Mouse (Mus musculus): Measurements from ENCODE around the gene Entr1.
"Not testable (repeated sequence)": the region's sequence is repeated elsewhere in the genome, so short reads cannot be mapped to it uniquely, and the experiment has no call there.

Entr1 gene

DNA sequence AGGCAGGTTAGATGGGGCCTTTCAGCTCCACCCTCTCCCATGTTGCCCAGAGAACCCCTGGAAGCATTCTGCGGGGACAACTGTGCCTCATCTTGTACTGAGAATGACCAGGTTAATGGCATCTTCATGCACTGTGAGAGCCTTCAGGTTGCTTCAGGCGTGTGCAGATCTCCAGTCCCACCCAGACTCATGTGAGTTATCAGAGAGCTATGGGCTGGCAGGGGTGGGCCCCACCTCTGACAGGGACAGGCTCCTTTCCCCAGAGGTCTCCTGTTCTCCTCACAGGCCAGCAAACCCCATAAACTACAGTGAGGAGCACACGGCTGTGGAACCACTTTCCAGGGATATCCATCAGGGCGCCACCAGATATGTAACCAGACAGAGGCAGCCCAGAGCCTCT is 11.9 kb upstream of the Entr1 start:
- H3K36me3 ChIP-seq (ENCODE audit: insufficient read depth, low read length): peaks cover 69% of the 10 kb centered on the region
- no peaks in the 10 kb centered on the region for H3K9me3 ChIP-seq (ENCODE audit: low read length)
- H3K4me3 ChIP-seq (replicated peaks; ENCODE audit: low read length): no peak overlapping the region
- TF ChIP-seq NANOG (IDR thresholded peaks at IDR 0.05; ENCODE audit: borderline replicate concordance, low read length): no peak
- TF ChIP-seq CTCF (conservative IDR thresholded peaks at IDR 0.05; ENCODE audit: low read length): no peak
- no peak for TF ChIP-seq POU5F1 (IDR thresholded peaks at IDR 0.05; ENCODE audit: borderline replicate concordance, low read length)
- no peaks in the 10 kb centered on the region for H3K27me3 ChIP-seq (ENCODE audit: insufficient read depth, low read length)
- H3K4me1 ChIP-seq (replicated peaks; ENCODE audit: low read depth, low read length): peaks cover 17% of the 10 kb centered on the region

DNA sequence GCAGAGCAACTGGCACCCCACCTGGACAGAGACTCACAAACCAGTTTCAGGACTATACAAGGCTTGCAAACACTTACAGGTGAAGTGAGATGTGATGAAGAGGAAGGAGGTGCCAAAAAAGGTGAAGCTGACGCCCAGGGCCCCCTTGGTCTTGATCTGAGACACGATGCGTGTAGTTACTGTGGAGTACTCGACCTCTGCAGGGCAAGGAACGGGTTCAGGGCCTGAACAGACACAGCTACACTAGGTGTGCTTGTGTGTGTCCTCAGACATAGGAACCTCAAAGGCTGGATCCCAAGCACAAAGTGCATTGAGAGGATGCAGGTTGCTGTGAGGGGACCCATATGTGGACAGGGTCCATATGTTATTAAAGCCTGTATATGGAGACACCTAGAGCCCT is 11.2 kb upstream of the Entr1 start:
- peaks cover 72% of the 10 kb centered on the region for H3K36me3 ChIP-seq (ENCODE audit: insufficient read depth, low read length)
- TF ChIP-seq CTCF (conservative IDR thresholded peaks at IDR 0.05; ENCODE audit: low read length) (no peak), POU5F1 (IDR thresholded peaks at IDR 0.05; ENCODE audit: borderline replicate concordance, low read length) (no peak), NANOG (IDR thresholded peaks at IDR 0.05; ENCODE audit: borderline replicate concordance, low read length) (no peak)
- no peaks in the 10 kb centered on the region for H3K27me3 ChIP-seq (ENCODE audit: insufficient read depth, low read length)
- peaks cover 17% of the 10 kb centered on the region for H3K4me1 ChIP-seq (replicated peaks; ENCODE audit: low read depth, low read length)
- H3K4me3 ChIP-seq (replicated peaks; ENCODE audit: low read length): no peak overlapping the region
- no peaks in the 10 kb centered on the region for H3K9me3 ChIP-seq (ENCODE audit: low read length)

- no peak overlapping the region for H3K4me3 ChIP-seq (replicated peaks; ENCODE audit: low read length)
- no peaks in the 10 kb centered on the region for H3K9me3 ChIP-seq (ENCODE audit: low read length)
- TF ChIP-seq CTCF (conservative IDR thresholded peaks at IDR 0.05; ENCODE audit: low read length) (no peak), POU5F1 (IDR thresholded peaks at IDR 0.05; ENCODE audit: borderline replicate concordance, low read length) (no peak), NANOG (IDR thresholded peaks at IDR 0.05; ENCODE audit: borderline replicate concordance, low read length) (no peak)
- H3K36me3 ChIP-seq (ENCODE audit: insufficient read depth, low read length): peaks cover 79% of the 10 kb centered on the region
- no peaks in the 10 kb centered on the region for H3K27me3 ChIP-seq (ENCODE audit: insufficient read depth, low read length)
- H3K4me1 ChIP-seq (replicated peaks; ENCODE audit: low read depth, low read length): peaks cover 15% of the 10 kb centered on the region
Observed at GRCm38 (mm10) chr2:26399647-26400046, 10.5 kb upstream of the Entr1 start.

GRCm38 (mm10) chr2:26398978-26399377 is 9.9 kb upstream of the Entr1 start:
- H3K4me3 ChIP-seq (replicated peaks; ENCODE audit: low read length): no peak overlapping the region
- TF ChIP-seq POU5F1 (IDR thresholded peaks at IDR 0.05; ENCODE audit: borderline replicate concordance, low read length): no peak
- no peak for TF ChIP-seq CTCF (conservative IDR thresholded peaks at IDR 0.05; ENCODE audit: low read length)
- TF ChIP-seq NANOG (IDR thresholded peaks at IDR 0.05; ENCODE audit: borderline replicate concordance, low read length): no peak
- H3K4me1 ChIP-seq (replicated peaks; ENCODE audit: low read depth, low read length): peaks cover 15% of the 10 kb centered on the region
- H3K27me3 ChIP-seq (ENCODE audit: insufficient read depth, low read length): no peaks in the 10 kb centered on the region
- peaks cover 86% of the 10 kb centered on the region for H3K36me3 ChIP-seq (ENCODE audit: insufficient read depth, low read length)
- H3K9me3 ChIP-seq (ENCODE audit: low read length): no peaks in the 10 kb centered on the region

DNA sequence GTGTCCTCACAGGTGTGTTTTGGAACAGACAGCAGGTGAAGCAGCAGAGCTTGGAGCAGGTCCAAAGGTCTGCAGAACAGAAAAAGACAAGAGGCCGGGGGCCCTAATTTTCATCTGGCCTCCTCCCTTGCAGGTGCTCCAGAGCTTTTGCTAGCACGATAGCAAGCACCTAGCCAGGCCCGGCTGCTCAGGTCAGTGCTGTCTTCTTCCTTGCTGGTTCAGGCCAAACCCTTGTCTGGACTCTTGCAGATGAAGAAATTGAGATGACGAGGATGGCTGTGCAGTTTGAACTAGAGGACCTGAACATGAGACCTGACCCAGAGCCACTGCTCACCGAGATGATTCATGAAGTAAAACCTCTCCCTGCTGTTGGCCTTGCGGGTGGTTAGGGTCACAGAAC is 2.5 kb upstream of the Entr1 start:
- Histone ChIP-seq H3K27me3 (ENCODE audit: insufficient read depth, low read length) (no peaks in the 10 kb centered on the region), H3K9me3 (ENCODE audit: low read length) (no peaks in the 10 kb centered on the region), H3K4me1 (replicated peaks; ENCODE audit: low read depth, low read length) (peaks cover 31% of the 10 kb centered on the region), H3K36me3 (ENCODE audit: insufficient read depth, low read length) (peaks cover 82% of the 10 kb centered on the region), H3K4me3 (replicated peaks; ENCODE audit: low read length) (no peak overlapping the region)
- TF ChIP-seq POU5F1 (IDR thresholded peaks at IDR 0.05; ENCODE audit: borderline replicate concordance, low read length) (no peak), NANOG (IDR thresholded peaks at IDR 0.05; ENCODE audit: borderline replicate concordance, low read length) (no peak), CTCF (conservative IDR thresholded peaks at IDR 0.05; ENCODE audit: low read length) (no peak)

DNA sequence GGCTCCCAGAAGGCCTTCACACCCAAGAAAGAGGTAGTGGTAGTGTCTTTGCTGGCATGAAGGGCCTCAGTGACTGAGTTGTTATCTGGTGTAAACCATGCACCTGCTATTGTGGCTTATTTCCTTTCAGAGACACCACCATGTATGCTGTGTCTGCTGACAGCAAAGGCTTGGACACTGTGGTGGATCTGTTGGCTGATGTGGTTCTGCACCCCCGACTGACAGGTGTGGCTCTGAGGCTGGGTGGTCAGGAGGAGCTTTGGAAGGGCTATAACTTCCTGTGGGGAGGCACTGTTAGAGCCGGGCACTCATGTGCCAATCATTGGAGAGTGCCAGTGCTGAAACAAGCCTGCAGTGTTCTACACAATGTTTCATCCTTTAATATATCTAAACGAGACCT is 1.8 kb upstream of the Entr1 start:
- peaks cover 31% of the 10 kb centered on the region for H3K4me1 ChIP-seq (replicated peaks; ENCODE audit: low read depth, low read length)
- H3K4me3 ChIP-seq (replicated peaks; ENCODE audit: low read length): 0 out of 2 replicates have a peak overlapping the region, but pooled peaks have one; percentile 97
- H3K27me3 ChIP-seq (ENCODE audit: insufficient read depth, low read length): no peaks in the 10 kb centered on the region
- H3K36me3 ChIP-seq (ENCODE audit: insufficient read depth, low read length): peaks cover 82% of the 10 kb centered on the region
- TF ChIP-seq CTCF (conservative IDR thresholded peaks at IDR 0.05; ENCODE audit: low read length) (no peak), POU5F1 (IDR thresholded peaks at IDR 0.05; ENCODE audit: borderline replicate concordance, low read length) (no peak), NANOG (IDR thresholded peaks at IDR 0.05; ENCODE audit: borderline replicate concordance, low read length) (no peak)
- H3K9me3 ChIP-seq (ENCODE audit: low read length): no peaks in the 10 kb centered on the region

DNA sequence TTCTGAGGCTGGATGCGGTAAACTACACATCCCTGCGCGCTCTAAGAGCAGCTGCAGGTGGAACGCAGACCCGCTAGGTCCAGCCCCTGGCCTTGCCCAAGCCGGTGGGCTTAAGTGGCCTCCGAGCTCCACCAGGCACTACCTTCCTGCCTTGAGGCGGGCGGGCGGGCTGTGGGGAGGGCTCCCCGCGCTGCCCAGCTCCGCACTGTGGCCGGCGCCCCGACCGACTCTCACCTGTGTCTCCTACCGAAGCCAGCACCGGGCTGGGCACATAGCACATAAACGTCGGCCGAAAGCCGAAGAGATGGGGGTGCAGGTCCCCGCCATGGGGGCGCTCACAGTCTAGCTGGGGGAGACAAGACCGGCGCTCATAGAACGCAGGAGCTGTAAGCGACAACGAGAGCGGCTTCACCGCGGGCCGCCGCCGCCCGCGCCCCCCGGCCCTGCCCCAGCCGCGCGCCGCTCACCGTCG is 398 bp downstream of the Entr1 start:
- Histone ChIP-seq H3K9me3 (ENCODE audit: low read length) (no peaks in the 10 kb centered on the region), H3K27me3 (ENCODE audit: insufficient read depth, low read length) (no peaks in the 10 kb centered on the region), H3K36me3 (ENCODE audit: insufficient read depth, low read length) (peaks cover 82% of the 10 kb centered on the region), H3K4me3 (replicated peaks; ENCODE audit: low read length) (peak overlapping the region; percentile 97), H3K4me1 (replicated peaks; ENCODE audit: low read depth, low read length) (peaks cover 31% of the 10 kb centered on the region)
- TF ChIP-seq POU5F1 (IDR thresholded peaks at IDR 0.05; ENCODE audit: borderline replicate concordance, low read length) (no peak), NANOG (IDR thresholded peaks at IDR 0.05; ENCODE audit: borderline replicate concordance, low read length) (no peak), CTCF (conservative IDR thresholded peaks at IDR 0.05; ENCODE audit: low read length) (no peak)

DNA sequence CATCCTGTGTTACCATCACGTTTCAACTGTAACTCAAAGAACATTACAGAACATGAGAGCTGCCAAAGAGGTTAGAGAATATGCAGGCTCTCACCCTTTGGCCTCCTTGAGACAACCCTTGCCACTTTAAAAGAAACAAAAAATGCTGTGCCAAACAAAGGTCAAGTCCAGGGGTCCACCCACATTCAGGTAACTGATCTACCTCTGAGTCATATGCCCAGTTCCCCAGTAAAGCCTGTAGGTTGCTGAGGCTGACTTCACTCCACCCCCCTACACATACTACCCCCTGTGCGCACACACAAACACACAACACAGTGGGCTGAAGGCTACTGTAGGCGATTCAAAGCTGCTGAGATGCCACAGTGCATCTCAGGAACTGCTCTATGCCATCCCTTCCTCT is 1.4 kb downstream of the Entr1 start:
- Histone ChIP-seq H3K36me3 (ENCODE audit: insufficient read depth, low read length) (peaks cover 82% of the 10 kb centered on the region), H3K9me3 (ENCODE audit: low read length) (no peaks in the 10 kb centered on the region), H3K27me3 (ENCODE audit: insufficient read depth, low read length) (no peaks in the 10 kb centered on the region), H3K4me1 (replicated peaks; ENCODE audit: low read depth, low read length) (peaks cover 31% of the 10 kb centered on the region), H3K4me3 (replicated peaks; ENCODE audit: low read length) (peak overlapping the region; percentile 97)
- no peak for TF ChIP-seq POU5F1 (IDR thresholded peaks at IDR 0.05; ENCODE audit: borderline replicate concordance, low read length)
- no peak for TF ChIP-seq CTCF (conservative IDR thresholded peaks at IDR 0.05; ENCODE audit: low read length)
- no peak for TF ChIP-seq NANOG (IDR thresholded peaks at IDR 0.05; ENCODE audit: borderline replicate concordance, low read length)

DNA sequence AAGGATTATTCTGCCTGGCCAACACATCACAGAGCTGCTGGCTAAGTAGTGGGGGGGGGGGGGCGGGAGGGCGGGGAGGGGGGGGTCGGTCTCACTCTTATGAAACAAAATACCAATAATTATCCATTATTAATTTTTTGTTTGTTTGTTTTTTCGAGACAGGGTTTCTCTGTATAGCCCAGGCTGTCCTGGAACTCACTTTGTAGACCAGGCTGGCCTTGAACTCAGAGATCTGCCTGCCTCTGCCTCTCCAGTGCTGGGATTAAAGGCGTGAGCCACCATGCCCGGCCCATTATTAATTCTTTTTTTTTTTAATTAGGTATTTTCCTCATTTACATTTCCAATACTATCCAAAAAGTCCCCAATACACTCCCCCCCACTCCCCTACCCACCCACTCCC is 8.2 kb downstream of the Entr1 start:
- Histone ChIP-seq H3K4me1 (replicated peaks; ENCODE audit: low read depth, low read length) (peaks cover 18% of the 10 kb centered on the region), H3K4me3 (replicated peaks; ENCODE audit: low read length) (peak overlapping the region; percentile 99), H3K36me3 (ENCODE audit: insufficient read depth, low read length) (peaks cover 74% of the 10 kb centered on the region)
- H3K27me3 ChIP-seq (ENCODE audit: insufficient read depth, low read length); H3K9me3 ChIP-seq (ENCODE audit: low read length): not testable (repeated sequence)
